Mouse (Mus musculus): ENCODE measurements at regions not wholly inside any gene's neighbourhood (a gene's known extent, or its start where the extent isn't known, plus 50 kb on each side); places are given as distances from the start of the nearest gene placed in this dataset.

- intact Hi-C loops (cut with DNase I): no loop called here
- Histone ChIP-seq H3K27ac (no peak overlapping the region), H3K4me3 (no peak overlapping the region)
- TF ChIP-seq CTCF (IDR thresholded peaks at IDR 0.05): no peak
- DNase-seq: no peak
These were observed 60.0 kb upstream of the Myom1 start for GRCm38 (mm10) chr17:70942478-70942877.

GRCm38 (mm10) chr17:70934258-70934657 lies 68.2 kb upstream of the Myom1 start:
- intact Hi-C loops (cut with DNase I): no loop called here
- H3K27ac ChIP-seq: no peak overlapping the region
- H3K4me3 ChIP-seq: no peak overlapping the region
- no peak for TF ChIP-seq CTCF (IDR thresholded peaks at IDR 0.05)
- DNase-seq: no peak

- DNase-seq: no peak
- intact Hi-C loops (cut with DNase I): no loop called here
These were observed 69.0 kb upstream of the Myom1 start for GRCm38 (mm10) chr17:70933122-70934050.

GRCm38 (mm10) chr17:70932565-70932964 lies 69.9 kb upstream of the Myom1 start:
- no peak overlapping the region for H3K4me3 ChIP-seq
- DNase-seq: no peak
- TF ChIP-seq CTCF (IDR thresholded peaks at IDR 0.05): no peak
- intact Hi-C loops (cut with DNase I): no loop called here
- H3K27ac ChIP-seq: no peak overlapping the region

More at GRCm38 (mm10) chr17:70933122-70934050, 69.0 kb upstream of the Myom1 start:
- no peak overlapping the region for H3K4me3 ChIP-seq
- no peak for TF ChIP-seq CTCF (IDR thresholded peaks at IDR 0.05)
- H3K27ac ChIP-seq: peak overlapping the region; percentile 35; the same call in 1 of the 2 replicates

- Histone ChIP-seq H3K4me3 (no peak overlapping the region), H3K27ac (no peak overlapping the region)
- intact Hi-C loops (cut with DNase I): no loop called here
- no peak for DNase-seq
- no peak for TF ChIP-seq CTCF (IDR thresholded peaks at IDR 0.05)
These were observed 71.8 kb upstream of the Myom1 start for GRCm38 (mm10) chr17:70930600-70930999.

- no peak for TF ChIP-seq CTCF (IDR thresholded peaks at IDR 0.05)
- intact Hi-C loops (cut with DNase I): no loop called here
- no peak for DNase-seq
- Histone ChIP-seq H3K4me3 (no peak overlapping the region), H3K27ac (no peak overlapping the region)
These were observed 72.9 kb upstream of the Myom1 start for GRCm38 (mm10) chr17:70929582-70929981.

- TF ChIP-seq CTCF (IDR thresholded peaks at IDR 0.05): no peak
- Histone ChIP-seq H3K4me3 (peak overlapping the region; percentile 62), H3K27ac (peak overlapping the region; percentile 56; the same call in 1 of the 2 replicates)
- intact Hi-C loops (cut with DNase I): no loop called here
- no peak for DNase-seq
These were observed 71.3 kb upstream of the Tgif1 start for GRCm38 (mm10) chr17:70924565-70925220.

GRCm38 (mm10) chr17:70921681-70922080 lies 68.3 kb upstream of the Tgif1 start:
- Histone ChIP-seq H3K27ac (no peak overlapping the region), H3K4me3 (no peak overlapping the region)
- intact Hi-C loops (cut with DNase I): no loop called here
- TF ChIP-seq CTCF (IDR thresholded peaks at IDR 0.05): no peak
- no peak for DNase-seq

GRCm38 (mm10) chr17:70920181-70920580 lies 66.8 kb upstream of the Tgif1 start:
- no peak for TF ChIP-seq CTCF (IDR thresholded peaks at IDR 0.05)
- DNase-seq: no peak
- Histone ChIP-seq H3K4me3 (no peak overlapping the region), H3K27ac (no peak overlapping the region)
- intact Hi-C loops (cut with DNase I): no loop called here

- intact Hi-C loops (cut with DNase I): no loop called here
- no peak for DNase-seq
- no peak overlapping the region for H3K4me3 ChIP-seq
- H3K27ac ChIP-seq: no peak overlapping the region
- no peak for TF ChIP-seq CTCF (IDR thresholded peaks at IDR 0.05)
These were observed 64.0 kb upstream of the Tgif1 start for GRCm38 (mm10) chr17:70917183-70917935.

GRCm38 (mm10) chr17:70916089-70916750 lies 62.9 kb upstream of the Tgif1 start:
- intact Hi-C loops (cut with DNase I): no loop called here
- no peak overlapping the region for H3K27ac ChIP-seq
- no peak overlapping the region for H3K4me3 ChIP-seq
- no peak for DNase-seq
- TF ChIP-seq CTCF (IDR thresholded peaks at IDR 0.05): no peak

- H3K4me3 ChIP-seq: no peak overlapping the region
- DNase-seq: no peak
- TF ChIP-seq CTCF (IDR thresholded peaks at IDR 0.05): no peak
- H3K27ac ChIP-seq: no peak overlapping the region
- intact Hi-C loops (cut with DNase I): no loop called here
These were observed 62.1 kb upstream of the Tgif1 start for GRCm38 (mm10) chr17:70915445-70915844.

All from gastrocnemius, adult 2 months (tissue).